Mouse (Mus musculus): ENCODE measurements around the gene Abcc10. TPM values are rescaled to one million over a fixed set of nuclear protein-coding genes. Genes with fewer than 3 reads are reported as not detected.
A peak's percentile ranks its signal among the peaks of the same experiment; 100 is the strongest.

Gene Abcc10
- total RNA-seq, 4 experiments from 2014 or later: 9.8 to 12.0 (median 10.0) TPM

DNA sequence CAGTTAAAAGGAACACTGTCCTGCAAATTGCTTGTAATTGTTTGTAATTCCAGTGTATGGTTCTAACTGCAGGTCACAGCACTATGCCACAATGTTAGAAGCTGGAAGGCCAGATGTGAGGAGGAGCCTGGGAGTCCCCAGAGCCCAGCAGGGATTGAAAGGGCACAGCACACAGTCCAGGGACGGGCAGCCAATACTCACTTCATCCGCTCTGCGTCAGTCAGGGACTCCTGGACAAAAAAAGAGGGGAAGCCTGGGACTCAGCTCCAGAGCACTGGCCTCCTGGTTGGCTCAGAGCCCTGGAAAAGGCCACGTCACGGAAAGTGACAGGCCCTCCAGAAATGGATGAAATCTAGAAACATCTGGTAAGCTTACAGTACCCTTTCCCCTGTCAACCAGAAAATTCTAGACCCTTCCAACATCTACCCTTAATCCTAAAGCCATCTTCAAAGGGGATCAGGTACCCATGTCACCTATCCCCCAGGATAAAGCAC is 65.9 kb downstream of the Abcc10 start:
- DNase-seq (ENCODE audit: low spot score in 2 of 2): no peak

DNA sequence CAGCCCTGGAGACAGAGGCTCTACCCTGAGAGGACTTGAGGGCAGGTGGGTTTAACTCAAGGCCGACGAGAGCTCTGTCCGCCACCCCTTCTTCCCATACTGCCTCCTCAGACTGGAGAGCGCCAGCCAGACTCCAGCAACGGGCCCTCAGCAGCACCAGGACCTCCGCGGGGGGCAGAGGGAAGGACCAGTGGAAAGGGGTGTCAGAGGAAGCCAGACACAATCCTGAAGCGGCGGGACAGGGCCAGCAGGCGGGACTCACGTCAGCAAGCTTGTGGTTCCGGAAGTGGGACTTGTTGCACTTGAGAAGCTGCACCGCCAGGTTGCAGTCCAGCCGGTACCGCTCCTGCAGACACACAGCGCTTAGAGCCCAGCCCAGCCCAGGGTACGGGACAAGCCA is 68.5 kb downstream of the Abcc10 start:
- DNase-seq (ENCODE audit: low spot score in 2 of 2): no peak

DNA sequence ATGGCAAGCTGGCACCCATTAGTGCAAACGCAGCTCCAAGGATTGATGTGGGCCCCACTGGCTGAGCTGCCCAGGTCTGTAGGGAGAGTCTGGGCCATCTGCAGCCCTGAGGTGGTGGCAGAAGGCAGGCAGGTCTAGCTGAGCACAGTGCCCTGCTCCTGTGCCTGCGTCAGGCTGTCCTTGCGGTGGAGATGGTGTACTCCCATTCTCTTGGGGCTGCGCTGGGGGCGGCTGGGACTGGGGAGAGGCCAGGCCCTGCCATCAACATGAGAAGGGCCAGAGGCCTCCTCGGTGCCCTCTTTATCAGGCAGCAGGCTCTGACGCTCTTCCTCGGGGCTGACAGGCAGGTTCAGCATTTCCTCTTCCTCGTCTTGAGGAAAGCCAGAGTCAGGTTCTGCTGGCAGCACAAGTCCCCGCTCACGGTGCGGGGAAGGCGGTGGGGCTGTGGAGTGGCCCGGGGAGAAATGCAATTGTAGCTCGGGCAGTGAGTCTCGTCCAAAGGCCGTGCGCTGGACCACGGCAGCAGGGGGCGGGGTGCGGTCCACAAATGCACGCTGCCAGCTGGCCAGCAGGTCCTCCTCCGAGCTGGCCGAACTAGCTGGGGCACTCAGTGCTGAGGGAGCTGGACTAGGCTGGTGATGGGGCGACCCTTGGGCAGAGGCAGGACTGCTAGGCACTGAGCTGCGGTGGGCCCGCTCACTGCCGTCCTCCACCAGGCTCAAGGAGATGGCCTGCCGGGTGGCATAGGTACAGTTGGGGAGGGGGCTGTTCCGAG is 69.7 kb downstream of the Abcc10 start:
- DNase-seq (ENCODE audit: low spot score in 2 of 2): no peak

DNA sequence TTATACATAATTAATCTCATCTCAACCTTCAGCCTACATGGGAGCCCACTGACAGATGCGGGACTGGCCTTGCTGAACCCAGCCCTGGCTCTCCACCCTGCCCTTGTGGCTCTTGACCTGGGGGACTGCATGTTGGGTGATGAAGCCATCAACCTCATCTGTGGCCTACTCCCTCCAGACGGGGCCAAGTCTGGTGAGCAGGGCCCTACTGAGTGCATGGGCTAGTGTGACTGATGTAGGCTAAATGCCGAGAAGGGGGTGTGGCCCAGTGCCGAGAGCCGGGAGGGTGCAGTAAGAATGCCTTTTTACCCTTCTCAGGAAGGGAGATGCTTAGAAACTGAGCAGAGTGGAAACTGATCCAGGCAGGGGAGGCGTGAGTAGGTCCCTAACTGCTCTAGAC is 73.0 kb downstream of the Abcc10 start:
- DNase-seq (ENCODE audit: low spot score in 2 of 2): no peak

DNA sequence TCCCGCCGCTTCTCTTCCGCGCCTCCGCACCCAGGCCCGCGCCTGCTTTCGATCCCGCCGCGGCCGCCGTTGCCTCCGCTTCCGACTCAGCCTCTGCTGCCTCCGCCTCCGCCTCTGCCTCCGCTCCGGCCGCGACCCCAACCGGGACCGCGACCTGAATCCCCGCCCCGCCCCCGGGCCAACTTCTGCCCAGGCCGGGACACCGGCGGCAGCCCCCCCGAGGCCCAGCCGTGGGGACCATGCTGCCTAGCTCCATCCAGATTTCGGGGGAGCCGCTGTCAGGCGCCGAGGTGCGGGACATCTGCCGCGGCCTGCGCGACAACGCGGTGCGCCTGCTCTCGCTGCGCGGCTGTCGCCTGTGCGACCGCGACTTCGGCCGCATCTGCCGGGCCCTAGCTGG is 74.0 kb downstream of the Abcc10 start:
- DNase-seq (ENCODE audit: low spot score in 2 of 2): no peak

DNA sequence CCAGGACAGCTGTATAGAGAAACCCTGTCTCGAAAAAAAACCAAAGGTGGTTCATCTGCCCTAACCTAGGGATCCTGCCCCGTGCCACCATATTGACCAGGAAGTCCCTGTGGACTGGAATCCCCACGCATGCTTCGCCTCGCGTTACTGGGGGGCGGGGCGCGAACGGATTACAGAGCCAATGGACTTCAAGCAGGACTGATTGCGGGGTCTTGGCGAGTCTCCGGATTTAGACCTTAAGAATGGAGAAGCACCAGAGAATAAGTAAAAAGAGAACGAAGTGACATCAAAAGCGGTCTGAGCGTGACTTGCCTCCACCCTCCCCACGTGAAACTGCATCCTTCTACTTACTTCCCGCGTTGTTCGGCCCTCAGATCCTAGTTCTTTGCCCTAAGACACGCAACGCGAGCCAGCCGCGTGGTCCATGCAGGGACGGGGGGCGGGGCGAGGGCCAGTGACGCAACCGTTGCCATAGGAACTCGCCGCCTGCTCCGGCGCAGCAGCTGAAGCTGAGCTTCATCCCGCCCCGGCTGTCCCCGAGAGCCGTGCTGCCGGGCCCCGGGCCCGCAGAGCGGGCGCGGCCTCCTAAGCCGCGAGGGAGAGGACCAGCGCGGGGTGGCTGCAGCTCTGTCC is 74.6 kb downstream of the Abcc10 start, which contains the start of gene Lrrc73:
Gene Lrrc73, plus strand, starts transcription at position 80 of the 633 bp plus-strand sequence.
- peak; percentile 88 to 91 for DNase-seq (ENCODE audit: low spot score in 2 of 2)

Other genes starting within 250 kb of the Abcc10 start
- 10 to 100 TPM; 87.2 to 94.3 (median 90.5) TPM for gene Mrps18a, start 217.4 kb downstream of the Abcc10 start, total RNA-seq (2022)
- gene Rsph9, start 184.1 kb downstream of the Abcc10 start, total RNA-seq (2022): 10 to 100 TPM; 24.8 to 32.8 (median 28.2) TPM
- gene Mad2l1bp, start 174.8 kb downstream of the Abcc10 start, total RNA-seq (2022): 10 to 100 TPM in 3 of 4 experiments, 1 to 10 TPM in 1; 10.0 to 12.4 (median 10.3) TPM
- gene Gtpbp2, start 167.3 kb downstream of the Abcc10 start, total RNA-seq (2022): 100 to 1,000 TPM; 114 to 165 (median 136) TPM
- gene Polh, start 125.7 kb downstream of the Abcc10 start, total RNA-seq (2022): 1 to 10 TPM; 6.6 to 7.7 (median 6.9) TPM
- gene Xpo5, start 125.6 kb downstream of the Abcc10 start, total RNA-seq (2022): 10 to 100 TPM; 39.5 to 54.2 (median 46.8) TPM
- gene Polr1c, start 80.3 kb downstream of the Abcc10 start, total RNA-seq (2022): 10 to 100 TPM; 35.5 to 42.5 (median 39.4) TPM
- gene Yipf3, start 80.3 kb downstream of the Abcc10 start, total RNA-seq (2022): 10 to 100 TPM; 78.5 to 96.9 (median 84.1) TPM
- gene Lrrc73, start 74.8 kb downstream of the Abcc10 start, total RNA-seq (2022): 10 to 100 TPM; 55.1 to 62.2 (median 58.1) TPM
- gene Tjap1, start 45.3 kb downstream of the Abcc10 start, total RNA-seq (2022): 10 to 100 TPM; 38.3 to 60.4 (median 48.0) TPM
- gene Dlk2, start 30.9 kb downstream of the Abcc10 start, total RNA-seq (2022): 10 to 100 TPM; 41.3 to 51.6 (median 41.8) TPM
- gene Zfp318, start 55.4 kb upstream of the Abcc10 start, total RNA-seq (2022): 10 to 100 TPM; 58.6 to 65.2 (median 62.2) TPM
- gene Crip3, start 100.6 kb upstream of the Abcc10 start, total RNA-seq (2022): 1 to 10 TPM; 3.9 to 7.1 (median 4.2) TPM
- 1 to 10 TPM in 1 of 4 experiments, under 1 TPM in 3; 0.23 to 1.2 (median 0.84) TPM for gene Slc22a7, start 110.1 kb upstream of the Abcc10 start, total RNA-seq (2022)
- 100 to 1,000 TPM; 101 to 124 (median 111) TPM for gene Ttbk1, start 159.3 kb upstream of the Abcc10 start, total RNA-seq (2022)
- 1 to 10 TPM; 4.1 to 7.5 (median 6.0) TPM for gene Dnph1, start 168.4 kb upstream of the Abcc10 start, total RNA-seq (2022)
- gene Cul9, start 218.0 kb upstream of the Abcc10 start, total RNA-seq (2022): 10 to 100 TPM; 57.2 to 81.6 (median 63.8) TPM
- gene Srf, start 227.8 kb upstream of the Abcc10 start, total RNA-seq (2022): 10 to 100 TPM; 66.2 to 84.0 (median 73.5) TPM